Mouse (Mus musculus) hindbrain, embryonic 14.5 days (tissue): ENCODE data around the gene Pld2. TPM values are rescaled to one million over a fixed set of nuclear protein-coding genes. Genes with fewer than 3 reads are reported as not detected.

ENCODE experiments used
- ATAC-seq: fragments of 200-750 bp; cut with Nextera tagmentation; 2 replicates; pipeline ENCODE4 v1.8.0; 2017; ENCODE audit warnings: moderate number of reproducible peaks, mild to moderate bottlenecking, moderate TSS enrichment, moderate library complexity; ENCODE audit not compliant: low FRiP score
- DNase-seq: peaks from one replicate; pipeline ENCODE4 v3.0.0-alpha.2; 2015; ENCODE audit warnings: low spot score
- H3K27ac ChIP-seq: fragments of 300-500 bp; sonication (generic); 2 replicates; pipeline ENCODE4 v1.5.1; 2014; ENCODE audit warnings: mild to moderate bottlenecking, moderate library complexity
- H3K27me3 ChIP-seq: fragments of 300-500 bp; sonication (generic); 2 replicates; pipeline ENCODE4 v1.6.1; 2014; ENCODE audit warnings: mild to moderate bottlenecking, low read length, mixed read lengths; ENCODE audit not compliant: control insufficient read depth, insufficient read depth
- H3K36me3 ChIP-seq: fragments of 300-500 bp; sonication (generic); replicated peaks from 2 replicates; pipeline ENCODE4 v1.6.1; 2014; ENCODE audit not compliant: control insufficient read depth, insufficient read depth
- H3K4me1 ChIP-seq: fragments of 300-500 bp; sonication (generic); replicated peaks from 2 replicates; pipeline ENCODE4 v1.6.1; 2014; ENCODE audit warnings: antibody characterized with exemption, low read length, mixed read lengths; ENCODE audit not compliant: control insufficient read depth, insufficient read depth
- H3K4me2 ChIP-seq: fragments of 300-500 bp; sonication (generic); replicated peaks from 2 replicates; pipeline ENCODE4 v1.6.1; 2014; ENCODE audit warnings: mild to moderate bottlenecking, moderate library complexity
- H3K4me3 ChIP-seq: fragments of 300-500 bp; sonication (generic); replicated peaks from 2 replicates; pipeline ENCODE4 v1.5.1; 2014; ENCODE audit warnings: mild to moderate bottlenecking, low read length
- H3K9ac ChIP-seq: fragments of 300-500 bp; sonication (generic); 2 replicates; pipeline ENCODE4 v1.6.1; 2014
- H3K9me3 ChIP-seq: fragments of 300-500 bp; sonication (generic); 2 replicates; pipeline ENCODE4 v1.6.1; 2016; ENCODE audit warnings: low read length; ENCODE audit not compliant: control insufficient read depth
- WGBS: fragments of 180-500 bp; shearing (Covaris S2); extraction: QIAGEN DNeasy Blood & Tissue Kit; methylation state at CpG from one replicate; pipeline ENCODE4 v1.1.7; 2014; 5-methylcytosine and 5-hydroxymethylcytosine counted together
- polyA plus RNA-seq: library from polyadenylated mRNA; unstranded; fragments of >200 nt; fragmentation: Nextera tagmentation; extraction: Ambion mirVana; gene quantifications from 2 replicates; pipeline ENCODE4 v1.2.1, GENCODE M21; 2014

Pld2 gene
- polyA plus RNA-seq, 1 experiment from 2014 or later: 14.2 TPM

- Histone ChIP-seq H3K4me1 (no peaks in the 10 kb centered on the region), H3K4me3 (peak overlapping the region; percentile 55), H3K9ac (no peak overlapping the region; the same call in 1 of the 2 replicates), H3K4me2 (peak overlapping the region; percentile 79), H3K27me3 (peaks cover 27% of the 10 kb centered on the region), H3K27ac (no peak overlapping the region), H3K9me3 (no peaks in the 10 kb centered on the region), H3K36me3 (no peaks in the 10 kb centered on the region; the same call in 1 of the 2 replicates)
- WGBS: 84% methylated on average over 7 of the region's 7 CpGs
- no peak for ATAC-seq
- DNase-seq: no peak
These were observed 1.1 kb downstream of the Pld2 start for GRCm38 (mm10) chr11:70540928-70541327.

GRCm38 (mm10) chr11:70541415-70541814 is 1.6 kb downstream of the Pld2 start:
- H3K9ac ChIP-seq: no peak overlapping the region; the same call in 1 of the 2 replicates
- peak overlapping the region; percentile 55 for H3K4me3 ChIP-seq
- H3K9me3 ChIP-seq: no peaks in the 10 kb centered on the region
- peaks cover 27% of the 10 kb centered on the region for H3K27me3 ChIP-seq
- H3K4me1 ChIP-seq: no peaks in the 10 kb centered on the region
- ATAC-seq (no peak), DNase-seq (no peak)
- H3K27ac ChIP-seq: peak overlapping the region; percentile 49; the same call in 1 of the 2 replicates
- WGBS: 68% methylated on average over 5 of the region's 5 CpGs
- peak overlapping the region; percentile 79 for H3K4me2 ChIP-seq
- H3K36me3 ChIP-seq: no peaks in the 10 kb centered on the region; the same call in 1 of the 2 replicates

GRCm38 (mm10) chr11:70544496-70544895 is 4.6 kb downstream of the Pld2 start:
- no peak for DNase-seq
- Histone ChIP-seq H3K4me3 (no peak overlapping the region), H3K36me3 (no peaks in the 10 kb centered on the region; the same call in 1 of the 2 replicates), H3K27ac (no peak overlapping the region), H3K4me1 (no peaks in the 10 kb centered on the region), H3K4me2 (no peak overlapping the region), H3K27me3 (peaks cover 15% of the 10 kb centered on the region), H3K9me3 (no peaks in the 10 kb centered on the region), H3K9ac (no peak overlapping the region)
- no peak for ATAC-seq
- WGBS: 77% methylated on average over 7 of the region's 7 CpGs

- H3K4me1 ChIP-seq: no peaks in the 10 kb centered on the region
- no peak overlapping the region for H3K9ac ChIP-seq
- no peaks in the 10 kb centered on the region for H3K9me3 ChIP-seq
- ATAC-seq: no peak
- 94% methylated on average over 8 of the region's 8 CpGs for WGBS
- no peaks in the 10 kb centered on the region for H3K36me3 ChIP-seq
- no peaks in the 10 kb centered on the region for H3K27me3 ChIP-seq
- no peak for DNase-seq
- no peak overlapping the region for H3K4me2 ChIP-seq
- H3K4me3 ChIP-seq: no peak overlapping the region
- H3K27ac ChIP-seq: no peak overlapping the region
These were observed 11.7 kb downstream of the Pld2 start for GRCm38 (mm10) chr11:70551526-70551925.

- WGBS: 31% methylated on average over 7 of the region's 7 CpGs
- Histone ChIP-seq H3K4me1 (no peaks in the 10 kb centered on the region), H3K9me3 (no peaks in the 10 kb centered on the region), H3K4me3 (no peak overlapping the region), H3K36me3 (no peaks in the 10 kb centered on the region), H3K27me3 (no peaks in the 10 kb centered on the region), H3K27ac (no peak overlapping the region), H3K4me2 (no peak overlapping the region), H3K9ac (no peak overlapping the region)
- DNase-seq (no peak), ATAC-seq (no peak)
These were observed 14.1 kb downstream of the Pld2 start for GRCm38 (mm10) chr11:70553940-70554339.

- Histone ChIP-seq H3K27ac (no peak overlapping the region), H3K9me3 (no peaks in the 10 kb centered on the region), H3K4me1 (no peaks in the 10 kb centered on the region; the same call in 1 of the 2 replicates), H3K36me3 (no peaks in the 10 kb centered on the region), H3K9ac (no peak overlapping the region), H3K27me3 (no peaks in the 10 kb centered on the region), H3K4me2 (no peak overlapping the region), H3K4me3 (no peak overlapping the region)
- ATAC-seq (no peak), DNase-seq (no peak)
- 89% methylated on average over 9 of the region's 9 CpGs for WGBS
These were observed 17.7 kb downstream of the Pld2 start for GRCm38 (mm10) chr11:70557545-70557944.

GRCm38 (mm10) chr11:70561937-70562286 is 22.0 kb downstream of the Pld2 start:
- peak overlapping the region; percentile 94 for H3K9ac ChIP-seq
- ATAC-seq: no peak; the same call in 1 of the 2 replicates
- H3K27ac ChIP-seq: peak overlapping the region; percentile 90
- 2% methylated on average over 2 of the region's 2 CpGs for WGBS
- peaks cover 30% of the 10 kb centered on the region for H3K4me1 ChIP-seq
- peak overlapping the region; percentile 97 for H3K4me3 ChIP-seq
- peak overlapping the region; percentile 69 for H3K4me2 ChIP-seq
- DNase-seq: no peak
- H3K9me3 ChIP-seq: no peaks in the 10 kb centered on the region
- no peaks in the 10 kb centered on the region for H3K27me3 ChIP-seq
- H3K36me3 ChIP-seq: 0 out of 2 replicates have a peak, but pooled peaks cover 3% of the 10 kb centered on the region

GRCm38 (mm10) chr11:70562287-70562994 is 22.6 kb downstream of the Pld2 start, which contains the start of gene Mink1:
Mink1 (plus strand) TSS chr11:70562881.
- under 1% methylated on average over 46 of the region's 57 CpGs for WGBS
- peak within 1 kb of the TSS; percentile 94 for H3K9ac ChIP-seq
- H3K27ac ChIP-seq: peak within 1 kb of the TSS; percentile 90
- H3K27me3 ChIP-seq: no peaks in the 10 kb centered on the region
- H3K9me3 ChIP-seq: no peaks in the 10 kb centered on the region
- ATAC-seq (peak; percentile 92), DNase-seq (peak; percentile 95)
- 0 out of 2 replicates have a peak, but pooled peaks cover 3% of the 10 kb centered on the region for H3K36me3 ChIP-seq
- H3K4me3 ChIP-seq: peak within 1 kb of the TSS; percentile 97
- H3K4me2 ChIP-seq: peak within 1 kb of the TSS; percentile 69
- H3K4me1 ChIP-seq: peaks cover 30% of the 10 kb centered on the region

- Histone ChIP-seq H3K4me3 (peak overlapping the region; percentile 97), H3K9me3 (no peaks in the 10 kb centered on the region), H3K4me2 (peak overlapping the region; percentile 69), H3K36me3 (0 out of 2 replicates have a peak, but pooled peaks cover 5% of the 10 kb centered on the region), H3K27me3 (no peaks in the 10 kb centered on the region), H3K27ac (peak overlapping the region; percentile 90), H3K4me1 (peaks cover 30% of the 10 kb centered on the region), H3K9ac (peak overlapping the region; percentile 94)
- DNase-seq (no peak), ATAC-seq (no peak; the same call in none of the 2 replicates)
- WGBS: 2% methylated on average over 11 of the region's 31 CpGs
These were observed 23.2 kb downstream of the Pld2 start for GRCm38 (mm10) chr11:70562995-70563469.
